Mouse (Mus musculus): Measurements from ENCODE around the gene Bnip1.
A peak's percentile ranks its signal among the peaks of the same experiment; 100 is the strongest.

Gene Bnip1

GRCm38 (mm10) chr17:26780750-26781571 is at the start of gene Bnip1:
Bnip1 (plus strand) TSS chr17:26781066.
- peak; percentile 93 for DNase-seq (ENCODE audit: low read depth, low spot score)

GRCm38 (mm10) chr17:26742581-26742980 is 38.3 kb upstream of the Bnip1 start:
- no peak for DNase-seq (ENCODE audit: low read depth, low spot score)

- no peak for DNase-seq (ENCODE audit: low read depth, low spot score)
Observed at GRCm38 (mm10) chr17:26743294-26743693, 37.6 kb upstream of the Bnip1 start.

- no peak for DNase-seq (ENCODE audit: low read depth, low spot score)
Observed at GRCm38 (mm10) chr17:26749975-26750374, 30.9 kb upstream of the Bnip1 start.

- DNase-seq (ENCODE audit: low read depth, low spot score) = no peak
Observed at GRCm38 (mm10) chr17:26752297-26752696, 28.6 kb upstream of the Bnip1 start.

GRCm38 (mm10) chr17:26753476-26753875 is 27.4 kb upstream of the Bnip1 start:
- no peak for DNase-seq (ENCODE audit: low read depth, low spot score)

- no peak for DNase-seq (ENCODE audit: low read depth, low spot score)
Observed at GRCm38 (mm10) chr17:26767100-26767753, 13.6 kb upstream of the Bnip1 start.

- DNase-seq (ENCODE audit: low read depth, low spot score) = no peak
Observed at GRCm38 (mm10) chr17:26767754-26768124, 13.1 kb upstream of the Bnip1 start.

GRCm38 (mm10) chr17:26776211-26776610 is 4.7 kb upstream of the Bnip1 start:
- DNase-seq (ENCODE audit: low read depth, low spot score) = peak; percentile 54

GRCm38 (mm10) chr17:26778001-26778400 is 2.9 kb upstream of the Bnip1 start:
- DNase-seq (ENCODE audit: low read depth, low spot score) = no peak

GRCm38 (mm10) chr17:26778430-26779100 is 2.3 kb upstream of the Bnip1 start:
- DNase-seq (ENCODE audit: low read depth, low spot score) = no peak

GRCm38 (mm10) chr17:26779471-26779870 is 1.4 kb upstream of the Bnip1 start:
- DNase-seq (ENCODE audit: low read depth, low spot score) = no peak

GRCm38 (mm10) chr17:26781610-26782043 is 761 bp downstream of the Bnip1 start:
- DNase-seq (ENCODE audit: low read depth, low spot score) = no peak

- DNase-seq (ENCODE audit: low read depth, low spot score) = no peak
Observed at GRCm38 (mm10) chr17:26784525-26784924, 3.7 kb downstream of the Bnip1 start.

GRCm38 (mm10) chr17:26786586-26786985 is 5.7 kb downstream of the Bnip1 start:
- DNase-seq (ENCODE audit: low read depth, low spot score) = no peak

- no peak for DNase-seq (ENCODE audit: low read depth, low spot score)
Observed at GRCm38 (mm10) chr17:26788986-26789385, 8.1 kb downstream of the Bnip1 start.

GRCm38 (mm10) chr17:26789460-26790268 is 8.8 kb downstream of the Bnip1 start:
- no peak for DNase-seq (ENCODE audit: low read depth, low spot score)

GRCm38 (mm10) chr17:26790269-26791214 is 9.7 kb downstream of the Bnip1 start:
- no peak for DNase-seq (ENCODE audit: low read depth, low spot score)

GRCm38 (mm10) chr17:26791580-26791979 is 10.7 kb downstream of the Bnip1 start:
- DNase-seq (ENCODE audit: low read depth, low spot score) = no peak

- DNase-seq (ENCODE audit: low read depth, low spot score) = no peak
Observed at GRCm38 (mm10) chr17:26792096-26792495, 11.2 kb downstream of the Bnip1 start.

All from R1 (cell line).